Mouse (Mus musculus) embryonic fibroblast, embryonic 13.5 days (primary cell): ENCODE measurements around the gene Rptor.

Experiments
- CTCF ChIP-seq: IDR thresholded peaks from 2 replicates; pipeline ENCODE4 v1.5.1; 2011; ENCODE audit warnings: mild to moderate bottlenecking, control low read depth, low read length, moderate library complexity, borderline replicate concordance; ENCODE audit not compliant: insufficient read depth
- POLR2A ChIP-seq: IDR thresholded peaks from 2 replicates; pipeline ENCODE4 v1.6.1; 2011; ENCODE audit warnings: low read depth, mild to moderate bottlenecking, control low read depth, low read length, moderate library complexity

DNA sequence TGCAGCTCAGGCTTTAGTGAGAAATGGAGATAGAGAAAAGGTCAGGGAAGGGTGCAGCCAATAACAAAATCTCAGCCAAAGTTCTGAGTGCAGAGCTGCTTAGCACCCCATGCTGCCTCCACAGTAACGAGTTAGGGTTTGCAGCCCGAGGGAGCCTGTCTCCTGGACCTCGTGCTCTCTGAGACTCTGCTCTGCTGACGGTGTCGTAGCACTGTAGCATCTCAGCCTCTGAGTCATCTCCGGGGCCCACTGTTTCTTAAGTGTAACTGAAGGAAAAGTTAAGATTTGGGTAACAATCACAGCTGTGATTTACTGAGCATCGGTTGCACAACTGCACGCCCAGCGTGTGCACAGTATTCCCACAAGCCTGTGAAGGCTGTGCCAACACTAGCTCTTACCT is 160.2 kb downstream of the Rptor start:
- TF ChIP-seq CTCF: no peak
- TF ChIP-seq POLR2A: no peak
